Mouse (Mus musculus) lung, adult 2 months (tissue): ENCODE data around the gene Arhgap1.

Experiments
- CTCF ChIP-seq: fragments of 200-500 bp; IDR thresholded peaks from 2 replicates; pipeline ENCODE4 v1.5.1; 2011; ENCODE audit warnings: mild to moderate bottlenecking, low read length, control low read depth; ENCODE audit not compliant: insufficient read depth
- POLR2A ChIP-seq: fragments of 200-500 bp; IDR thresholded peaks from 2 replicates; pipeline ENCODE4 v1.6.1; 2011; ENCODE audit warnings: low read depth, mild to moderate bottlenecking, control low read depth, low read length, borderline replicate concordance; ENCODE audit errors: extremely low read depth

DNA sequence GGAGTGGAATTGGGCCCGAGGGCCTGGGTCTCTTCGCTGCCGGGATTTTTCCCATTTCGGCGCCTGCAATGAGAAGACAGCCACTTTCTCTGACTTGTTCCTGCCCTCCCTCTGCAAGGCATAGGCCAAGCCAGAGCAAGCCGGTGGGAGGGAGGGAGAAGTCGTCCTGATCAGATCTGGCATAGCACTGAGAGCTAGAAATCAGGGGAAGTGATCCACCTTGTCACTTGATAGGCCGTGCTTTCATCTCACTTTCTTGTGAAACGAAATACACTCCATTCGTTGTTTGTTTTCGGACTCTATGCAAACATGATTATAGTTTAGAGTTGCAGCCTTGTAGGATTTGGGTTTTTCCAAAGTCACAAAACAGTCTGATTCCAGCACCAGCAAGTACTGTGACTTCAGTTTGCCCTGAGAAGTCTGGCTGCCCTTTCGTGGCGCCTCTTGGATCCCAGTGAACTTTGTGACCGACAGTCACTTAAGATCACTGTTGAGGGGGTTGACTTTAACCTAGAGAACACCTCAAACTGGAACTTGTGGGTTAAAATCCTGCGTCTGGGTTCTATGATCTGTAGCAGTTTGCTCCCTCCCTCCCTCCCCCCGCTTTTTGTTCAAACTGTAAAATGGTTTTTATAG is 818 bp downstream of the Arhgap1 start:
- TF ChIP-seq POLR2A (no peak), CTCF (no peak)
